Mouse (Mus musculus) lung, postnatal 0 days (tissue): ENCODE data around the gene Cmip. TPM values are rescaled to one million over a fixed set of nuclear protein-coding genes. Genes with fewer than 3 reads are reported as not detected.

Experiments
- ATAC-seq: fragments of 200-750 bp; cut with Nextera tagmentation; 2 replicates; pipeline ENCODE4 v1.8.0; 2017; ENCODE audit warnings: moderate library complexity
- DNase-seq: peaks from one replicate; pipeline ENCODE4 v3.0.0-alpha.2; 2016; ENCODE audit warnings: low spot score
- H3K27ac ChIP-seq: fragments of 300-500 bp; sonication (generic); 2 replicates; pipeline ENCODE4 v1.5.1; 2014; ENCODE audit warnings: antibody characterized with exemption, mild to moderate bottlenecking, low read length, mixed read lengths
- H3K27me3 ChIP-seq: fragments of 300-500 bp; sonication (generic); replicated peaks from 2 replicates; pipeline ENCODE4 v1.6.1; 2014; ENCODE audit warnings: low read length, mixed read lengths; ENCODE audit not compliant: insufficient read depth
- H3K36me3 ChIP-seq: fragments of 300-500 bp; sonication (generic); 2 replicates; pipeline ENCODE4 v1.6.1; 2014; ENCODE audit warnings: low read length, mixed read lengths; ENCODE audit not compliant: insufficient read depth
- H3K4me1 ChIP-seq: fragments of 300-500 bp; sonication (generic); 2 replicates; pipeline ENCODE4 v1.6.1; 2014; ENCODE audit warnings: antibody characterized with exemption, low read depth, low read length, mixed read lengths; ENCODE audit not compliant: insufficient read depth
- H3K4me2 ChIP-seq: fragments of 300-500 bp; sonication (generic); replicated peaks from 2 replicates; pipeline ENCODE4 v1.6.1; 2014; ENCODE audit warnings: low read depth, mild to moderate bottlenecking, low read length, moderate library complexity, mixed read lengths
- H3K4me3 ChIP-seq: fragments of 300-500 bp; sonication (generic); 2 replicates; pipeline ENCODE4 v1.5.1; 2014; ENCODE audit warnings: low read depth, low read length
- H3K9ac ChIP-seq: fragments of 300-500 bp; sonication (generic); replicated peaks from 2 replicates; pipeline ENCODE4 v1.6.1; 2014; ENCODE audit warnings: low read depth, mild to moderate bottlenecking
- H3K9me3 ChIP-seq: fragments of 300-500 bp; sonication (generic); 2 replicates; pipeline ENCODE4 v1.6.1; 2016; ENCODE audit warnings: low read length, mixed read lengths
- CTCF ChIP-seq: IDR thresholded peaks from 2 replicates; pipeline ENCODE4 v1.5.1; 2016; ENCODE audit warnings: antibody characterized with exemption, mild to moderate bottlenecking
- EP300 ChIP-seq: IDR thresholded peaks from 2 replicates; pipeline ENCODE4 v1.6.1; 2016; ENCODE audit warnings: antibody characterized with exemption, mild to moderate bottlenecking, control low read depth
- WGBS: fragments of 180-500 bp; shearing (Covaris S2); extraction: QIAGEN DNeasy Blood & Tissue Kit; methylation state at CpG from one replicate; pipeline ENCODE4 v1.1.7; 2014; 5-methylcytosine and 5-hydroxymethylcytosine counted together
- polyA plus RNA-seq: library from polyadenylated mRNA; unstranded; fragments of >200 nt; fragmentation: Nextera tagmentation; extraction: Ambion mirVana; gene quantifications from 2 replicates; pipeline ENCODE4 v1.2.1, GENCODE M21; 2015

Cmip gene
- polyA plus RNA-seq, 1 experiment from 2014 or later = 27.6 TPM

- DNase-seq = no peak
- H3K27me3 ChIP-seq = no peaks in the 10 kb centered on the region
- H3K4me3 ChIP-seq = no peak overlapping the region
- WGBS = 16% methylated on average over 2 of the region's 2 CpGs
- ATAC-seq = no peak
- no peaks in the 10 kb centered on the region for H3K36me3 ChIP-seq
- peak overlapping the region; percentile 82; the same call in 1 of the 2 replicates for H3K27ac ChIP-seq
- peaks cover 35% of the 10 kb centered on the region for H3K4me1 ChIP-seq
- 0 out of 2 replicates have a peak overlapping the region, but pooled peaks have one; percentile 25 for H3K4me2 ChIP-seq
- no peak overlapping the region for H3K9ac ChIP-seq
- no peak for TF ChIP-seq CTCF
- no peak for TF ChIP-seq EP300
- no peaks in the 10 kb centered on the region for H3K9me3 ChIP-seq
These were observed 81.8 kb downstream of the Cmip start for GRCm38 (mm10) chr8:117338678-117339077.

DNA sequence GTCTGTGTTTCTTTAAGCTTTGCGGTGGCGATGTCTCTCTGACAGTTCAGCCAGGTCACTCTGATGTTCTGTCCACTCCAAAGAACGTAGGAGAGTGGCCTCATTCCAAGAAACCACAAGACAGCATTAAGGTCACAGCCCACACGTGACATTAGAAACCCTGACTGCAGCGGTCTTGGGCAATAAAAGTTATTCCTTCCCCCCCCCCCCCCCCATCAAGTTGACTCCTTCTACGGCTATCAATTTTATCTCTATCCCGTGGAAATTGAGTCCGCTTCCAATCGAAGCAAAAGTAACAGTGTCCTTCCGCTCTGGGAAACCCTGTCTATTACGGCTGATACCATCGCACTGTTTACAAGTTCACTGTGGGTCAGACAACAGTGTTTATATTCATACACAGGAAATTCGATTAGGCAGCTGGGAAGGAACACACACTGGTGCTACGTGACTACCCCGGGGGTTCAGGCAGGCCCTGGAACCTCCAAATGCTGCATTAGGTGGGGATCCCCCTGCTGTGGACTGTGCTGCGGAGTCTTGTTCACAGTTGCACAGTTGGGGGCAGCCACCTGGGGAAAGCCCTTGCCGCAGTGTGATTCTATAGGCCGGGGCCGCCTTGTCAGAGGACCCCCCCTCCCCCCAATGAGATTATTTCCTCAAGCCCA is 82.6 kb downstream of the Cmip start:
- peak overlapping the region; percentile 82 for H3K27ac ChIP-seq
- H3K36me3 ChIP-seq = no peaks in the 10 kb centered on the region
- H3K4me3 ChIP-seq = no peak overlapping the region
- H3K4me1 ChIP-seq = peaks cover 30% of the 10 kb centered on the region
- no peaks in the 10 kb centered on the region for H3K9me3 ChIP-seq
- TF ChIP-seq EP300 (peak; percentile 93), CTCF (no peak)
- H3K27me3 ChIP-seq = no peaks in the 10 kb centered on the region
- peak; percentile 65 for ATAC-seq
- H3K9ac ChIP-seq = no peak overlapping the region
- peak overlapping the region; percentile 25; the same call in 1 of the 2 replicates for H3K4me2 ChIP-seq
- WGBS = 19% methylated on average over 19 of the region's 19 CpGs
- DNase-seq = peak; percentile 72

DNA sequence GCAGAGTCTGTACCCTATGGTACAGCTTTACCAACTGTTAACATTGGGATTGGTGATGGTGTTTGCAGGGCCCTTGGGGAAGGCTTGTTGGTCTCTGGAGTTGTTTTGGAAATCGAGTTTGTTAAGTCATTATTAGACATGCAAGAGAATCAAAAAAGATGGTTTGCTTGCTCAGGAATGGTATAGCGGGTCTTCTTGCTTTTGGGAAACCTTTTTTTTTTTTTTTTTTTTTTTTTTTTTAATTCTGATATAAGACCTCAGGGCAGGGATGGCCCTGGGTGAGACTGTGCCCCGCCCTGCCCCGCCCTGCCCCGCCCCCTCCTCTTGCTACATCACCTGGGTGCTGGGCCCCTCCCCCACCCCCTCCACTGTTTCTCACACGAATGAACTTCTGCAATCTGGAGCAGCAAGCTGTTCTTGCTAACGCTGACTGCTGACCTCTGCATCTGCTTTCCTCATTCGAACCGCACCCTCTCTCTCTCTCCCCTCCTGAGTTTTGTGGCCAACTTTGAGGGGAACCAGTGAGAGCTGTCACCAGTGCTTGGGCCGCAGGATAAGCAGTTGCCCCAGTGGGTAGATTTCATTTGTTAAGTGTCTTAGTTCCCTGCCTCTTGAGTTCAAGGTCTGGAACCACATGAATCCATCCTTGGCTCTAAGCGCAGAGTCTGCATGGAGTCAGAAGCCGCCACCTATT is 83.2 kb downstream of the Cmip start:
- WGBS = 36% methylated on average over 12 of the region's 12 CpGs
- no peaks in the 10 kb centered on the region for H3K27me3 ChIP-seq
- H3K4me1 ChIP-seq = peaks cover 27% of the 10 kb centered on the region
- H3K4me2 ChIP-seq = peak overlapping the region; percentile 25; the same call in 1 of the 2 replicates
- TF ChIP-seq CTCF (no peak), EP300 (no peak)
- no peak overlapping the region for H3K4me3 ChIP-seq
- peak; percentile 79 for DNase-seq
- H3K9me3 ChIP-seq = no peaks in the 10 kb centered on the region
- ATAC-seq = no peak; the same call in 1 of the 2 replicates
- H3K9ac ChIP-seq = no peak overlapping the region
- H3K27ac ChIP-seq = peak overlapping the region; percentile 82
- no peaks in the 10 kb centered on the region for H3K36me3 ChIP-seq

GRCm38 (mm10) chr8:117340800-117341199 is 83.9 kb downstream of the Cmip start:
- 84% methylated on average over 12 of the region's 12 CpGs for WGBS
- DNase-seq (no peak), ATAC-seq (no peak)
- H3K9ac ChIP-seq = no peak overlapping the region
- no peaks in the 10 kb centered on the region for H3K9me3 ChIP-seq
- TF ChIP-seq CTCF (no peak), EP300 (no peak)
- H3K27ac ChIP-seq = no peak overlapping the region
- no peak overlapping the region for H3K4me3 ChIP-seq
- no peaks in the 10 kb centered on the region for H3K36me3 ChIP-seq
- H3K27me3 ChIP-seq = no peaks in the 10 kb centered on the region
- H3K4me1 ChIP-seq = peaks cover 20% of the 10 kb centered on the region
- no peak overlapping the region for H3K4me2 ChIP-seq

- 32% methylated on average over 8 of the region's 8 CpGs for WGBS
- H3K36me3 ChIP-seq = no peaks in the 10 kb centered on the region
- H3K4me1 ChIP-seq = peaks cover 19% of the 10 kb centered on the region
- H3K9me3 ChIP-seq = no peaks in the 10 kb centered on the region
- peak overlapping the region; percentile 33 for H3K4me2 ChIP-seq
- DNase-seq (peak; percentile 50), ATAC-seq (peak; percentile 14; the same call in 1 of the 2 replicates)
- no peak overlapping the region for H3K4me3 ChIP-seq
- TF ChIP-seq EP300 = no peak
- TF ChIP-seq CTCF = no peak
- H3K27me3 ChIP-seq = no peaks in the 10 kb centered on the region
- H3K27ac ChIP-seq = peak overlapping the region; percentile 68
- H3K9ac ChIP-seq = no peak overlapping the region
These were observed 86.0 kb downstream of the Cmip start for GRCm38 (mm10) chr8:117342735-117343385.

- peak overlapping the region; percentile 33 for H3K4me2 ChIP-seq
- peak overlapping the region; percentile 68; the same call in 1 of the 2 replicates for H3K27ac ChIP-seq
- 39% methylated on average over 10 of the region's 10 CpGs for WGBS
- no peak for TF ChIP-seq CTCF
- no peak for TF ChIP-seq EP300
- ATAC-seq (peak; percentile 47), DNase-seq (peak; percentile 57)
- no peaks in the 10 kb centered on the region for H3K36me3 ChIP-seq
- H3K9ac ChIP-seq = no peak overlapping the region
- no peak overlapping the region for H3K4me3 ChIP-seq
- peaks cover 16% of the 10 kb centered on the region for H3K4me1 ChIP-seq
- H3K27me3 ChIP-seq = no peaks in the 10 kb centered on the region
- H3K9me3 ChIP-seq = no peaks in the 10 kb centered on the region
These were observed 86.6 kb downstream of the Cmip start for GRCm38 (mm10) chr8:117343484-117343883.
